Mouse (Mus musculus) forebrain, postnatal 0 days (tissue): ENCODE data around the gene Sdhc. TPM values are rescaled to one million over a fixed set of nuclear protein-coding genes. Genes with fewer than 3 reads are reported as not detected.

Experiments
- ATAC-seq: fragments of 200-750 bp; cut with Nextera tagmentation; 2 replicates; pipeline ENCODE4 v1.8.0; 2017; ENCODE audit warnings: mild to moderate bottlenecking, moderate library complexity
- DNase-seq: peaks from one replicate; pipeline ENCODE4 v3.0.0-alpha.2; 2015
- H3K27ac ChIP-seq: fragments of 300-500 bp; sonication (generic); 2 replicates; pipeline ENCODE4 v1.5.1; 2014; ENCODE audit warnings: low read depth, mild to moderate bottlenecking, antibody characterized with exemption, low read length, moderate library complexity, mixed read lengths
- H3K27me3 ChIP-seq: fragments of 300-500 bp; sonication (generic); 2 replicates; pipeline ENCODE4 v1.6.1; 2014; ENCODE audit warnings: mild to moderate bottlenecking, low read length, mixed read lengths; ENCODE audit not compliant: insufficient read depth
- H3K36me3 ChIP-seq: fragments of 300-500 bp; sonication (generic); 2 replicates; pipeline ENCODE4 v1.6.1; 2014; ENCODE audit warnings: mild to moderate bottlenecking, moderate library complexity; ENCODE audit not compliant: insufficient read depth
- H3K4me1 ChIP-seq: fragments of 300-500 bp; sonication (generic); 2 replicates; pipeline ENCODE4 v1.6.1; 2014; ENCODE audit warnings: antibody characterized with exemption; ENCODE audit not compliant: insufficient read depth
- H3K4me2 ChIP-seq: fragments of 300-500 bp; sonication (generic); 2 replicates; pipeline ENCODE4 v1.6.1; 2014; ENCODE audit warnings: low read depth, mild to moderate bottlenecking, moderate library complexity
- H3K4me3 ChIP-seq: fragments of 300-500 bp; sonication (generic); 2 replicates; pipeline ENCODE4 v1.5.1; 2014; ENCODE audit warnings: low read depth, low read length, mixed read lengths
- H3K9ac ChIP-seq: fragments of 300-500 bp; sonication (generic); 2 replicates; pipeline ENCODE4 v1.6.1; 2014; ENCODE audit warnings: mild to moderate bottlenecking
- H3K9me3 ChIP-seq: fragments of 300-500 bp; sonication (generic); 2 replicates; pipeline ENCODE4 v1.6.1; 2016; ENCODE audit warnings: low read length
- CTCF ChIP-seq: sonication (generic); IDR thresholded peaks from 2 replicates; pipeline ENCODE4 v1.5.1; 2016; ENCODE audit warnings: antibody characterized with exemption, control low read depth, low read depth
- WGBS: fragments of 180-500 bp; shearing (Covaris S2); extraction: QIAGEN DNeasy Blood & Tissue Kit; methylation state at CpG from one replicate; pipeline ENCODE4 v1.1.7; 2014; 5-methylcytosine and 5-hydroxymethylcytosine counted together
- polyA plus RNA-seq: library from polyadenylated mRNA; unstranded; fragments of >200 nt; fragmentation: Nextera tagmentation; extraction: Ambion mirVana; gene quantifications from 2 replicates; pipeline ENCODE4 v1.2.1, GENCODE M21; 2015
- total RNA-seq: library from RNA; depleted of rRNA; stranded (reverse); fragments of >200 nt; gene quantifications from 2 replicates; pipeline ENCODE4 v1.2.3, GENCODE M21; 2014; rRNA removed

Gene Sdhc
- total RNA-seq (195 and 197 TPM in 2 replicates), polyA plus RNA-seq (285 and 302 TPM in 2 replicates)

DNA sequence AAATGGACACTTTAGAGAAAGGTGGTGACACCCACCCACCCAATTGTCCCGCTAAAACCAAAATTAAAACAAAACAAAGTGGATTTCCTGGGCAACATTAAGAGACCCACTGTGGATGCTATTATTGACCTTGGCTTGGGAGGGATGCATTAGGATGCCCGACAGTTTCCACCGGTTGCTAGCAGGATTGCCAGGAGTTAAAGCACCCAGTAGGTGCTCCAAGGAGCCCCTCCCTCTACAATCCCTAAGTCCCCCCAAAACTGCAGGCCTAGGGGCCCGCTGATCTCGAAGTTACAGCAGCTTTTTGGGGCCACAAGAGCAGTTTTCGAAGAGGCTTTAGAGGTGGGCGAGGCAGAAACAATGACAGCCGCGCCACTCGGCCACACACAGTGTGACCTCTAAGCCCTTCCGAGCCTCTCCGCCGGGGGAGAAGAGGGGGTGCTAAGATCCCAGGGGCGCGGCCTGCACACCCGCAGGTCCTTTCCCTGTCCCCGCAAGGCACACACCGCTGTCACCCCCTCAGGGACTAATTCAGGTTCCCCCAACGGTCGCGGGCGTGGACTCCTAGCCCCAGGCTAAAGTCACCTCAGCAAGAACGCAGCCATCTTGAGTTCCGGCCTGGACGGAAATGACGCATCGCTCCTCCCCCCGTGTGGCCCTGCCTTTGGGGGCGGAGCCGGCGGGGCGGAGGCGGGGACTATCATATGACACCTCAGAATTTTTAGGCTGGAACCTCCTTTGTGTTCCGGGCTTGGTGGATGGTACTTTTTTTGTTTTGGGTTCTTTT, at the start of gene Sdhc, which contains the start of gene Mpz:
Sdhc (minus strand) TSS at position 630 of the 787 bp plus-strand sequence.
Mpz (plus strand) TSS at position 738 of the 787 bp plus-strand sequence.
- Histone ChIP-seq H3K27ac (peak within 1 kb of the TSS; percentile 78), H3K4me3 (peak within 1 kb of the TSS; percentile 68), H3K9me3 (no peaks in the 10 kb centered on the region), H3K4me1 (peaks cover 13% of the 10 kb centered on the region), H3K36me3 (peaks cover under 1% of the 10 kb centered on the region; the same call in 1 of the 2 replicates), H3K9ac (peak within 1 kb of the TSS; percentile 87), H3K4me2 (peak within 1 kb of the TSS; percentile 62), H3K27me3 (no peaks in the 10 kb centered on the region)
- 2% methylated on average over 34 of the region's 34 CpGs for WGBS
- TF ChIP-seq CTCF, result 0 out of 2 replicates have a peak, but pooled peaks have one; percentile 3
- peak; percentile 98 for ATAC-seq
- DNase-seq, result peak; percentile 95

DNA sequence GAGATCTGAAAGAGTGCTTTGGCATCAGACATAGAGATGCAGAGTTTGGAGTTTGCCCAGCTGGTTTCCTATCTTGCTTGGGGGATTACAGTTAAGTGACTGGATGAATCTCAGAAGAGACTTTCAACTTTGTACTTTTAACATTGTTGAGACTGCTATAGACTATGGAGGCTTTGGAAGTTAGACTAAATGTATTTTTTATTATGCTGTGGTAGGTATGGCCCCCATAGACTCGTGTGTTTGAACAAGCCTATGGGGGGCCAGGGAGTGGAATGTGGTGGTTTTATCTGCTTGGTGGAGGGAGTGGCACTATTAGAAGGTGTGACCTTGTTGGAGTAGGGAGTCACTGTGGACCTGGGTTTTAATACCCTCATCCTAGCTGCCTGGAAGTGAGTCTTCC, 49.1 kb upstream of the Sdhc start:
- 54% methylated on average over 1 of the region's 1 CpGs for WGBS

DNA sequence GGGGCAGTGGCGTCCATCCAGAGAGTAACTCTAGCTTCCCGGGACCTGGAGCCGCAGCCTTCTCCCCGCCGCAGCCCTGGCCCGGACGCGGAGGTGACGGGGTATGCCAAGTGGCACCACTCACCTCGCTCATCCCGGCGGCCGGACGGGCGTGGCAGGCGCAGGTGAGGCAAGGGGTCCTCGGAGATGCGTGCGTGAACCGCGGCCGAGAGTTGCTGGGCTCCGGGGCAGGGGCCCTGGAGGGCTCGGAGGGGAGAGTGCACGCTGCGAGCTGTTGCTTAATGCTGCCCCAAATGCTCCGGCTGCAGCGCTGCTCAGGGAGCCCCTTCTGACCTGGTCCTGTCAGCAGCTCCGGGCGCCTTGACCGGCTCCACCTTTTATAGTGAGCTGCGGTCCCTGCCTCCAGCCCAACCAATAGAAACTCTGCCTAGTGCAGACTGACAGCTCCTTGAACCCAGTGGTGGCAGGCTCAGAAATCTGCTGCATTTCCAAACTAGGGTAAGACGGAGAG, 45.5 kb upstream of the Sdhc start, which contains the start of gene Pcp4l1:
Pcp4l1 (minus strand) TSS at position 382 of the 511 bp plus-strand sequence.
- TF ChIP-seq CTCF, result peak; percentile 3; the same call in 1 of the 2 replicates
- peaks cover 31% of the 10 kb centered on the region for H3K27me3 ChIP-seq
- H3K4me3 ChIP-seq, result peak within 1 kb of the TSS; percentile 56
- 2% methylated on average over 33 of the region's 33 CpGs for WGBS
- DNase-seq (peak; percentile 62), ATAC-seq (peak; percentile 92)
- peak within 1 kb of the TSS; percentile 100 for H3K4me2 ChIP-seq
- H3K36me3 ChIP-seq, result no peaks in the 10 kb centered on the region
- H3K4me1 ChIP-seq, result peaks cover 10% of the 10 kb centered on the region; the same call in 1 of the 2 replicates
- no peak within 1 kb of the TSS for H3K27ac ChIP-seq
- H3K9ac ChIP-seq, result peak within 1 kb of the TSS; percentile 56
- H3K9me3 ChIP-seq, result no peaks in the 10 kb centered on the region

More for the DNA sequence above, 49.1 kb upstream of the Sdhc start:
- H3K4me2 ChIP-seq, result no peak overlapping the region
- H3K9ac ChIP-seq, result no peak overlapping the region
- 0 out of 2 replicates have a peak, but pooled peaks cover 5% of the 10 kb centered on the region for H3K4me1 ChIP-seq
- no peak overlapping the region for H3K27ac ChIP-seq
- H3K27me3 ChIP-seq, result peaks cover 10% of the 10 kb centered on the region
- DNase-seq (no peak), ATAC-seq (no peak)
- no peaks in the 10 kb centered on the region for H3K9me3 ChIP-seq
- no peaks in the 10 kb centered on the region for H3K36me3 ChIP-seq
- no peak for TF ChIP-seq CTCF
- no peak overlapping the region for H3K4me3 ChIP-seq

DNA sequence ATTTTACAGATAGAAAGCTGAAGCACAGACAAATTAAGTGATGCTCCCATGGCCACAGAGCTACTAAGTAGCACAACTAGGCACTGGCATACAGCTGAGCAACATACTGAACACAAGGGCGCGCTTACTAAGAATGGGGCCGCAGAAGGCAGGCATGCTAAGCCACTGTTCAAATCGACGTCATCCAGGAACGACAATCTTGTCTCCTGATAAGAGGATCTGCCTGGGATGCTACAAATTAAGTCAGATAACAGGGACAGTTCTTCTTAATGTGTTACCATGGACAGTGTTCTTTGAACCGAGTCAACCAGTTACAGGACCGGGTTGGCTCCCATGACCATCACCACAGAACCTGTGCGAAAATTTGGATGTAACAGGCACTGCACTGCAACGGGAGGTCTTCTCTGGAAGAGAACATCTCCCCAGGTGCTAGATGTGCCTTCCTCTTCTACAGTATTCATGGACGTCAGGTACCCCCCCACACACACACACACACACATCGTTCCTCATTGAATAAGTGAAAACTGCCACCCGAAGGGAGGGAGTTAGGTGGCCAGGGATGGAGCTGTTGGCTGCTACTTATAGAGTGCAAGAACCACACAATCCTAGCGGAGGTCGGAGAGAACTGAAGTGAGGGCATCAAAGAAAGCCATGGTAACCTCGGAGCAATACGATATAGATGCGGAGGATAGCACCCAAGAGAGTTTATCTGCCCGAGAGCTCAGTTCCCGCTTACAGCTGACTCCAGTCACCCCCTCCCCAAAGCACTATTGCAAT, 44.8 kb upstream of the Sdhc start:
- TF ChIP-seq CTCF, result no peak
- Histone ChIP-seq H3K9ac (peak overlapping the region; percentile 56), H3K4me2 (peak overlapping the region; percentile 100), H3K4me1 (peaks cover 10% of the 10 kb centered on the region; the same call in 1 of the 2 replicates), H3K27me3 (peaks cover 31% of the 10 kb centered on the region), H3K36me3 (no peaks in the 10 kb centered on the region), H3K27ac (no peak overlapping the region), H3K4me3 (peak overlapping the region; percentile 56), H3K9me3 (no peaks in the 10 kb centered on the region)
- 6% methylated on average over 20 of the region's 20 CpGs for WGBS
- ATAC-seq (peak; percentile 43; the same call in 1 of the 2 replicates), DNase-seq (peak; percentile 21)

DNA sequence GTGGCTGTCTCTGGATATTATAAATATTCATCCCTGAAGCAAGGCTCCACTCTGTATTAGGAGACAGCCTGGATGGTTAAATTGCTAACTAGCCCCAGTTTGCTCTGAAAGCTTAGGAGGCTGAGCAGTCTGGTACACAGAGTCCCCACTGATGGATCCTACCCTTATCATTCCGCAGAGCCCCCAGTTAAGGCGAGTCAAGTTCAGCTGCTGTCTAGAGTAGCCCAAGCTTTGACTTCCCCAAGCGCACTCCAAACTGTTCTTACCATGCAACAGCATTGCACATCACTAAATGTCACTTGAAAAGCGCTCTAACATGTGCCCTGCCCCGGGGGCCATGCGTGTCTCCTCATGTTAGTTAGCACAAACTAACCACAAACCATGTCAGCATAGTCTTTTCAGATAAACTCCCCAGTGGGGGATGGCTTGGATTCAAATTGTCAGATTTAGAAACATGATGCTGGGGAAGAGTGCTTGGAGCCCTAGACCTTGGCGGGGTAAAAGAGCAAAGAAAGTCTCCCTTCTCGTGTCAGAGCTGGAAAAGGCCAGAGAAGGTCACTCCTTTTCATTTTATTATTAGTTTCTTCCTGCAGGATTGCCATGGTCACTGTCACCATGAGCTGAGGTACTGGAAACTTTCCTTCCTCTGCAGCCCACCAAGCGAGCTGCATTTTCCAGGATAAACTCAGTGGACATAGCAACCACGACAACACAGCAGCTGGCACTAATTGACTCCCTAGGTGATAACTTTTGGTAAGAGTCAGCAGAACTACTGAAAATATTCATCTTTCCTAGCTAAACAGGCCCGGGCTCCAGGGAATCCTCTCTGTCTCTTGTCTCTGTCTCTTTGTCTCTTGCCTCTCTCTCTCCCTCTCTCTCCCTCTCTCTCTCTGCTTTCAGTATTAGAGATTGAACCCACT, 43.8 kb upstream of the Sdhc start:
- no peak overlapping the region for H3K27ac ChIP-seq
- ATAC-seq, result no peak
- no peak overlapping the region for H3K9ac ChIP-seq
- 30% methylated on average over 11 of the region's 11 CpGs for WGBS
- DNase-seq, result no peak
- TF ChIP-seq CTCF, result no peak
- H3K4me3 ChIP-seq, result no peak overlapping the region; the same call in none of the 2 replicates
- no peaks in the 10 kb centered on the region for H3K9me3 ChIP-seq
- no peaks in the 10 kb centered on the region for H3K36me3 ChIP-seq
- peaks cover 31% of the 10 kb centered on the region for H3K27me3 ChIP-seq
- peaks cover 10% of the 10 kb centered on the region; the same call in 1 of the 2 replicates for H3K4me1 ChIP-seq
- H3K4me2 ChIP-seq, result peak overlapping the region; percentile 41
